Comparison of ENCODE assay signal across 18 mouse cellular contexts in genomic region chr7:98505664-98506063, GRCm38 (mm10). TPM values are rescaled to one million over a fixed set of nuclear protein-coding genes. Genes with fewer than 3 reads are reported as not detected.
DNase-seq lines count a peak whose midpoint lies in the region; ATAC-seq and TF ChIP-seq lines count a peak whose summit lies in the region.
"Had no signal": no experiment of that assay in that cellular context is flagged by ENCODE, and none has a peak within 500 bp of the region (broad histone marks: within the 10 kb centered on the region; RNA-seq: fewer than 3 reads in every experiment).

No protein-coding gene starts in this region.

- H3K4me1 ChIP-seq in hindbrain, embryonic 11.5 days (replicated peaks; ENCODE audit: control insufficient read depth, insufficient read depth, low read length), result no peaks in the 10 kb centered on the region
- H3K4me1 ChIP-seq in hindbrain, embryonic 14.5 days (replicated peaks; ENCODE audit: control insufficient read depth, insufficient read depth, low read length), result peaks cover 17% of the 10 kb centered on the region; the same call in 1 of the 2 replicates
- peaks cover 27% of the 10 kb centered on the region for H3K4me1 ChIP-seq in lung, embryonic 15.5 days
- no peaks in the 10 kb centered on the region for H3K4me1 ChIP-seq in lung, postnatal 0 days (ENCODE audit: insufficient read depth, low read depth, low read length)
- H3K4me1 ChIP-seq in neural tube, embryonic 13.5 days (replicated peaks), result peaks cover 32% of the 10 kb centered on the region
- H3K4me1 ChIP-seq in forebrain, embryonic 15.5 days, result peaks cover 7% of the 10 kb centered on the region; the same call in 1 of the 2 replicates

- H3K4me3 ChIP-seq in hindbrain, embryonic 11.5 days (ENCODE audit: low read depth, low read length), result no peak overlapping the region
- H3K4me3 ChIP-seq in hindbrain, embryonic 14.5 days (replicated peaks; ENCODE audit: low read length), result no peak overlapping the region
- H3K4me3 ChIP-seq in lung, embryonic 15.5 days, result no peak overlapping the region
- H3K4me3 ChIP-seq in lung, postnatal 0 days (ENCODE audit: low read depth, low read length), result no peak overlapping the region
- H3K4me3 ChIP-seq in neural tube, embryonic 13.5 days, result no peak overlapping the region
- no peak overlapping the region for H3K4me3 ChIP-seq in forebrain, embryonic 15.5 days
- H3K4me3 ChIP-seq: embryonic facial prominence, embryonic 15.5 days; heart, embryonic 12.5 days; liver, embryonic 12.5 days; midbrain, embryonic 12.5 days had no signal

- 22% methylated on average over 3 of the region's 3 CpGs for WGBS in hindbrain, embryonic 11.5 days
- 28% methylated on average over 3 of the region's 3 CpGs for WGBS in hindbrain, embryonic 14.5 days
- WGBS in lung, embryonic 15.5 days, result 27% methylated on average over 3 of the region's 3 CpGs
- whole genome bisulfite sequencing in lung, postnatal 0 days, result 35% methylated on average over 3 of the region's 3 CpGs
- 29% methylated on average over 3 of the region's 3 CpGs for WGBS in neural tube, embryonic 13.5 days
- 30% methylated on average over 3 of the region's 3 CpGs for WGBS in forebrain, embryonic 15.5 days

- H3K4me2 ChIP-seq in hindbrain, embryonic 11.5 days (replicated peaks; ENCODE audit: low read depth, low read length), result no peak overlapping the region
- H3K4me2 ChIP-seq in hindbrain, embryonic 14.5 days (replicated peaks), result no peak overlapping the region
- no peak overlapping the region for H3K4me2 ChIP-seq in lung, embryonic 15.5 days
- no peak overlapping the region for H3K4me2 ChIP-seq in lung, postnatal 0 days (replicated peaks; ENCODE audit: low read depth, low read length)
- no peak overlapping the region for H3K4me2 ChIP-seq in neural tube, embryonic 13.5 days
- H3K4me2 ChIP-seq in forebrain, embryonic 15.5 days (replicated peaks), result no peak overlapping the region
- H3K4me2 ChIP-seq: embryonic facial prominence, embryonic 15.5 days; heart, embryonic 12.5 days; liver, embryonic 12.5 days; midbrain, embryonic 12.5 days had no signal

- ATAC-seq in hindbrain, embryonic 11.5 days (ENCODE audit: low FRiP score), result no peak
- ATAC-seq in hindbrain, embryonic 14.5 days (ENCODE audit: low FRiP score), result no peak
- ATAC-seq in lung, embryonic 15.5 days (ENCODE audit: borderline replicate concordance, extremely low read depth, low FRiP score, low TSS enrichment), result no peak
- no peak for ATAC-seq in lung, postnatal 0 days
- ATAC-seq in neural tube, embryonic 13.5 days (ENCODE audit: low read depth), result no peak
- ATAC-seq in forebrain, embryonic 15.5 days (replicated peaks), result no peak
- ATAC-seq: liver, embryonic 12.5 days had no signal

- H3K27ac ChIP-seq in hindbrain, embryonic 11.5 days (ENCODE audit: low read depth, low read length), result no peak overlapping the region
- no peak overlapping the region for H3K27ac ChIP-seq in hindbrain, embryonic 14.5 days
- H3K27ac ChIP-seq in lung, embryonic 15.5 days, result 0 out of 2 replicates have a peak overlapping the region, but pooled peaks have one; percentile 6
- H3K27ac ChIP-seq in lung, postnatal 0 days (ENCODE audit: low read length), result no peak overlapping the region
- peak overlapping the region; percentile 33; the same call in 1 of the 2 replicates for H3K27ac ChIP-seq in neural tube, embryonic 13.5 days (replicated peaks)
- no peak overlapping the region for H3K27ac ChIP-seq in forebrain, embryonic 15.5 days (replicated peaks)
- H3K27ac ChIP-seq: midbrain, embryonic 12.5 days had no signal

- H3K9ac ChIP-seq in hindbrain, embryonic 11.5 days (ENCODE audit: low read depth, low read length), result no peak overlapping the region
- H3K9ac ChIP-seq in hindbrain, embryonic 14.5 days, result no peak overlapping the region
- H3K9ac ChIP-seq in lung, embryonic 15.5 days, result no peak overlapping the region
- H3K9ac ChIP-seq in lung, postnatal 0 days (replicated peaks; ENCODE audit: low read depth), result no peak overlapping the region
- H3K9ac ChIP-seq in neural tube, embryonic 13.5 days, result no peak overlapping the region
- H3K9ac ChIP-seq in forebrain, embryonic 15.5 days (replicated peaks), result no peak overlapping the region
- H3K9ac ChIP-seq: embryonic facial prominence, embryonic 15.5 days; liver, embryonic 12.5 days; midbrain, embryonic 12.5 days had no signal

- H3K27me3 ChIP-seq in hindbrain, embryonic 11.5 days (ENCODE audit: control insufficient read depth, insufficient read depth, low read length), result no peaks in the 10 kb centered on the region
- H3K27me3 ChIP-seq in hindbrain, embryonic 14.5 days (ENCODE audit: control insufficient read depth, insufficient read depth, low read length), result no peaks in the 10 kb centered on the region
- no peaks in the 10 kb centered on the region for H3K27me3 ChIP-seq in lung, embryonic 15.5 days
- no peaks in the 10 kb centered on the region for H3K27me3 ChIP-seq in lung, postnatal 0 days (replicated peaks; ENCODE audit: insufficient read depth, low read length)
- H3K27me3 ChIP-seq in neural tube, embryonic 13.5 days, result no peaks in the 10 kb centered on the region
- H3K27me3 ChIP-seq in forebrain, embryonic 15.5 days, result no peaks in the 10 kb centered on the region
- H3K27me3 ChIP-seq: embryonic facial prominence, embryonic 15.5 days; heart, embryonic 12.5 days; midbrain, embryonic 12.5 days had no signal

- no peak for TF ChIP-seq EP300 in lung, postnatal 0 days (IDR thresholded peaks at IDR 0.05)

- H3K9me3 ChIP-seq in hindbrain, embryonic 11.5 days (ENCODE audit: control insufficient read depth, low read length), result no peaks in the 10 kb centered on the region
- H3K9me3 ChIP-seq in hindbrain, embryonic 14.5 days (ENCODE audit: control insufficient read depth, low read length), result no peaks in the 10 kb centered on the region
- no peaks in the 10 kb centered on the region for H3K9me3 ChIP-seq in lung, embryonic 15.5 days
- H3K9me3 ChIP-seq in lung, postnatal 0 days (ENCODE audit: low read length), result no peaks in the 10 kb centered on the region
- H3K9me3 ChIP-seq in neural tube, embryonic 13.5 days, result no peaks in the 10 kb centered on the region
- H3K9me3 ChIP-seq in forebrain, embryonic 15.5 days, result no peaks in the 10 kb centered on the region
- H3K9me3 ChIP-seq: embryonic facial prominence, embryonic 15.5 days; heart, embryonic 12.5 days; liver, embryonic 12.5 days; midbrain, embryonic 12.5 days had no signal

- TF ChIP-seq CTCF in lung, postnatal 0 days (IDR thresholded peaks at IDR 0.05), result no peak

- H3K36me3 ChIP-seq in hindbrain, embryonic 11.5 days (ENCODE audit: control insufficient read depth, insufficient read depth, low read length), result no peaks in the 10 kb centered on the region
- H3K36me3 ChIP-seq in hindbrain, embryonic 14.5 days (replicated peaks; ENCODE audit: control insufficient read depth, insufficient read depth), result no peaks in the 10 kb centered on the region
- no peaks in the 10 kb centered on the region for H3K36me3 ChIP-seq in lung, embryonic 15.5 days
- H3K36me3 ChIP-seq in lung, postnatal 0 days (ENCODE audit: insufficient read depth, low read length), result no peaks in the 10 kb centered on the region
- no peaks in the 10 kb centered on the region for H3K36me3 ChIP-seq in neural tube, embryonic 13.5 days
- no peaks in the 10 kb centered on the region for H3K36me3 ChIP-seq in forebrain, embryonic 15.5 days
- H3K36me3 ChIP-seq: embryonic facial prominence, embryonic 15.5 days; liver, embryonic 12.5 days; midbrain, embryonic 12.5 days had no signal

- DNase-seq in hindbrain, embryonic 11.5 days (ENCODE audit: low spot score), result peak; percentile 33
- no peak for DNase-seq in hindbrain, embryonic 14.5 days (ENCODE audit: low spot score)
- no peak for DNase-seq in lung, postnatal 0 days (ENCODE audit: low spot score)
- peak; percentile 47 for DNase-seq in embryo, embryonic 9.5 days (ENCODE audit: extremely low spot score)
- DNase-seq in layer of hippocampus, adult 11-12 months (ENCODE audit: low spot score), result no peak
- DNase-seq: cerebellum, adult 11 months; cerebellum, postnatal 25 days; heart, postnatal 4 days; kidney, adult 2 months; layer of hippocampus, adult 9-11 months; lung, postnatal 36 days had no signal

RNA-seq across cellular contexts. Expression of gene Lrrc32, which starts 16.6 kb away (rescaled TPM):
- polyA plus RNA-seq in hindbrain, embryonic 11.5 days (2014; fragmentation: Nextera tagmentation; extraction: Ambion mirVana), result 3.1 and 3.3 TPM in 2 replicates
- 5.1 and 7.2 TPM in 2 replicates for polyA plus RNA-seq in hindbrain, embryonic 14.5 days (2014; fragmentation: Nextera tagmentation; extraction: Ambion mirVana)
- polyA plus RNA-seq in lung, embryonic 15.5 days (2015; fragmentation: Nextera tagmentation; extraction: Ambion mirVana), result 4.8 and 5.5 TPM in 2 replicates
- polyA plus RNA-seq in lung, postnatal 0 days (2015; fragmentation: Nextera tagmentation; extraction: Ambion mirVana), result 5.7 and 6.4 TPM in 2 replicates
- 4.6 and 4.9 TPM in 2 replicates for polyA plus RNA-seq in neural tube, embryonic 13.5 days (2015; fragmentation: Nextera tagmentation; extraction: Ambion mirVana)
- polyA plus RNA-seq in forebrain, embryonic 15.5 days (2015; fragmentation: Nextera tagmentation; extraction: Ambion mirVana), result 2.3 and 2.4 TPM in 2 replicates

Comparison
In these comparisons a context has a peak if more than half of its experiments do, and no peak if none do; other contexts are left out.
1. DNase-seq: peak in hindbrain, embryonic 11.5 days (single experiment) and embryo, embryonic 9.5 days (single experiment); none in hindbrain, embryonic 14.5 days (single experiment), lung, postnatal 0 days (single experiment) and layer of hippocampus, adult 11-12 months (single experiment).
2. H3K27ac ChIP-seq: peak in lung, embryonic 15.5 days (single experiment) and neural tube, embryonic 13.5 days (single experiment); none in hindbrain, embryonic 11.5 days (single experiment), hindbrain, embryonic 14.5 days (single experiment), lung, postnatal 0 days (single experiment) and forebrain, embryonic 15.5 days (single experiment).